Mouse (Mus musculus) embryonic stem cell, embryonic (primary cell): ENCODE measurements at regions not wholly inside any gene's neighbourhood (a gene's known extent, or its start where the extent isn't known, plus 50 kb on each side); places are given as distances from the start of the nearest gene placed in this dataset.

Experiments
- CTCF ChIA-PET, 4 experiments: fragments of 300-600 bp in 2 of 4; fragments of 350-600 bp in 2 of 4; sonication (Branson Sonifier 250); formaldehyde crosslinking; loops; one replicate each; lab custom pipeline; 2022; ENCODE audit warnings: inconsistent platforms in 2 of 4; lab: Charles Lee
- POLR2A ChIA-PET, 4 experiments: fragments of 300-600 bp in 2 of 4; fragments of 350-600 bp in 2 of 4; sonication (Branson Sonifier 250); formaldehyde crosslinking; loops; one replicate each; lab custom pipeline; 2022; ENCODE audit warnings: antibody characterized with exemption in 4 of 4, inconsistent platforms in 1 of 4; lab: Charles Lee

DNA sequence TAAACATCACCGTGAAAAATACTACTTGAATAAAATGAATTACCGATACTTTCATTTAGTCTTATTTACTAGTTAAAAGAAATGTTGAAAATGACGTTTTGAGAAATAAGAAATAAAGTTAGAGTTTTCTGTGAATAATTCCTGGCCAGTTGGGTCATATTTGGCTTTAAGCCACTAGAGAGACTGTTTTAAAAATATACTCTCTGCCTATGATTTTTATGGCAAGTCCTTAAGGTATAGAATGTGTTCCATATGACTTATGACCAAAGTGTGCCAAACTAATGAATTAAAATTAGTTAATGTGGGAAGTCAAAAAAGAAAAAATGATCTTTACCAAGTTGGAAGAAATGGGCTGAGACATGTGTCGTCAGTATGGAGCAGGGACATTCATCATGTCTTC, 354.2 kb upstream of the Col3a1 start:
- POLR2A ChIA-PET = no interaction called here

GRCm38 (mm10) chr1:44987171-44987570, 324.2 kb upstream of the Col3a1 start:
- POLR2A ChIA-PET = no interaction called here
- CTCF ChIA-PET = no interaction called here

More for the DNA sequence above, 354.2 kb upstream of the Col3a1 start:
- CTCF ChIA-PET = no interaction called here

DNA sequence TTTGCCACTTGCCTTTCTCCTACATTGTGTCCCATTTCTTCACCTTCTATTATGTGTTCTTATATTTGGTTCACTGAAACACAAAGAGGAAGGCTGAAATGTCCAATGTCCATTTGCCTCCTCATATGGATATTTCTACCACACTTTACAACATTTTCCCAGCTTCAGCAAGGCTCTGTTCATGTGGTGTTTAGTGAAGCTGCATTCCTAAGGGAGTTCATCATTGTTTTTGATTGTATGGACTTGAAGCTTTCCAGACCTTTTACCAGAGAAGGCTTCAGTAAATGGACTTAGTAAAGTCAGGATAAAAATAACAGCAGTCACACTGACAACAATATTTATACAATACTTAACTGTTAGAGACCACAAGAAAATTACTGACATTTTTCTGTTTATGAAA, 290.8 kb upstream of the Col3a1 start:
- ChIA-PET CTCF (interaction anchor here in 1 of 4 experiments (0.6 kb wide), 1 partner anchor 85 kb away, joined by 4 read pairs; no protein-coding TSS in a partner anchor), POLR2A (no interaction called here)

GRCm38 (mm10) chr1:45021234-45021633, 290.1 kb upstream of the Col3a1 start:
- POLR2A ChIA-PET = no interaction called here
- CTCF ChIA-PET = interaction anchor here in 1 of 4 experiments (0.6 kb wide), 1 partner anchor 86 kb away, joined by 4 read pairs; no protein-coding TSS in a partner anchor

- ChIA-PET POLR2A (no interaction called here), CTCF (no interaction called here)
Measured at GRCm38 (mm10) chr1:45022146-45022841, 289.0 kb upstream of the Col3a1 start.

- ChIA-PET POLR2A (no interaction called here), CTCF (no interaction called here)
Measured at GRCm38 (mm10) chr1:45023336-45023735, 288.0 kb upstream of the Col3a1 start.

GRCm38 (mm10) chr1:45031436-45032027, 279.8 kb upstream of the Col3a1 start:
- ChIA-PET CTCF (no interaction called here), POLR2A (no interaction called here)

- POLR2A ChIA-PET = no interaction called here
- CTCF ChIA-PET = no interaction called here
Measured at GRCm38 (mm10) chr1:45033343-45033742, 278.0 kb upstream of the Col3a1 start.

DNA sequence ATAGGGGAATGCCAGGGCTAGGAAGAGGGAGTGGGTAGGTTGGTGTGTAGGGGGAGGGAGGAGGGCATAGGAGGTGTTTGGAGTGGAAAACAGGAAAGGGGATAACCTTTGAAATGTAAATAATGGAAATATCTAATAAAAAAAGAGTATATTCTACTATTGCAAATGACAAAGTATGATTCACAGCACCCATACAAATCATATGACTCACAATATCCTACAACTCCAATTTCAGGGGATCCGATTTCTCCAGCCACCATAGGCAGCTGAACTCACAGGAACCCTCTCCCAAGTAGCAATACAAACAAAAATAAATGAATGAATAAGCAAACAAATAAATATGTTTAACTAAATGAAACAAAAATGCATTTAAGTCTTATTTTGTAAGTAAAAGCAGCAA, 270.0 kb upstream of the Col3a1 start:
- ChIA-PET POLR2A (no interaction called here), CTCF (no interaction called here)

DNA sequence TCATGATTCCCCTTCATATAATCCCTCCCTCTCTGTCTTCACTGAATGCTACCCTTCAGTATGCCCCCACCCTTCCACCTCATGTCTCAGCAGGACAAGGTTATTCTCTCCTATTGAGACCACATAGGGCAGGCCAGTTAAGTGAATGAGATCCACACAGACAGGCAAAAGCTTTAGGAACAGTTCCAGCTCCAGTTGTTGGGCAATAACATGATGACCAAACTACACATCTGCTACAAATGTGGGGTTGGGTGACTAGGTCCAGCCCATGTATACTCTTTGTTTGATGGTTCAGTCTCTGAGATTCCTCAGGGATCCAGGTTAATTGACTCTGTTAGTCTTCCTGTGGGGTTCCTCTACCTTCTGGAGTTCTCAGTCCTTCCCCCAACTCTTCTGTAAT, 269.5 kb upstream of the Col3a1 start:
- ChIA-PET CTCF (no interaction called here), POLR2A (no interaction called here)

GRCm38 (mm10) chr1:45043245-45043926, 268.0 kb upstream of the Col3a1 start:
- ChIA-PET POLR2A (no interaction called here), CTCF (no interaction called here)

DNA sequence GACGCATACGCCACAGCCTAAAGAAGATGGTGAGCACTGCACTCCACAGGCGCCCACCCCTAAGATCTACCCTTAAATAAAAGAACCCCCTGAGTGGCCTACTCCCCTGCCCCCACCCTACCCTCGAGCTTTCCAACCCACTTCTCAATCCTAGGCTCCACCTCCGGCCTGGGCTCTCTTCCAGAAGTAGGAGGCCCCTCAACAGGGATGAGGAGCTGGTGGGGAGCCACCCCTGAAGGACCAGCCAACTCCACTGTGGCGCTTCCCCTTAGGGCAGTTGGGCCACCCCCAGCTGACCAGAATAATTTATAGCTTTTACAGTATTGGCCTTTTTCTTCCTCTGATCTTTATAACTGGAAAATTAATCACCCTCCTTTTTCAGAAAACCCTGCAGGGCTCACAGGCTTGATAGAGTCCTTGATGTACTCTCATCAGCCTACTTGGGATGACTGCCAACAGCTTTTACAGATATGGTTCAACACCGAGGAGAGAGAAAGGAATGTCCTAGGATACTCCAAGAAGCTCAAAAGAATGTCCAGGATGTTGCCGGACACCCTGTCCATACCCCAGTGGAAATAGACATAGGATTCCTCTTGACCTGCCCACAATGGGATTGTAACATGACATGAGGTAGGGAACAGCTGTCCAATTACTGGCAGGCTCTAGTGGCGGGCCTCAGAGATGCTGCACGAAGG, 220.3 kb upstream of the Col3a1 start:
- ChIA-PET CTCF (no interaction called here), POLR2A (no interaction called here)

DNA sequence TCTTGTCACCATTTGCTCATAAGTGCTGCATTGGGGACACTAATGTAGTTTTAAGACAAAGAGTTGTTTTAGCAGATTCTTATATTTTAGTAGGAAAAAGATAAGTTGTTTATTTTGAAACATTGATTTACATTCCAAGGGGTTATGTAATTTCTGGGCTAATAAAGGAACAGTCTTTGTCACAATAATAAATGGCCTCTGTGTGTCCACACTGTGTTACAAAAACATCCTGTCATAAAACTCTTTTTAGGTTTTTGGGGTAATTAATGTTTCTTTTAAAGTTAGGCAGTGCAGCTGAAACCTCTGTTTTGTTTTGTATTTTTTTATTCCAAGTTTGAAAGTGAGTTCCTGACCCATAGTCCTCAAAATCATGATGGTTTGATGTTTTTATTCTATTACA, 210.4 kb upstream of the Col3a1 start:
- ChIA-PET POLR2A (no interaction called here), CTCF (no interaction called here)

- ChIA-PET CTCF (no interaction called here), POLR2A (no interaction called here)
Measured at GRCm38 (mm10) chr1:45116409-45117144, 194.8 kb upstream of the Col3a1 start.

DNA sequence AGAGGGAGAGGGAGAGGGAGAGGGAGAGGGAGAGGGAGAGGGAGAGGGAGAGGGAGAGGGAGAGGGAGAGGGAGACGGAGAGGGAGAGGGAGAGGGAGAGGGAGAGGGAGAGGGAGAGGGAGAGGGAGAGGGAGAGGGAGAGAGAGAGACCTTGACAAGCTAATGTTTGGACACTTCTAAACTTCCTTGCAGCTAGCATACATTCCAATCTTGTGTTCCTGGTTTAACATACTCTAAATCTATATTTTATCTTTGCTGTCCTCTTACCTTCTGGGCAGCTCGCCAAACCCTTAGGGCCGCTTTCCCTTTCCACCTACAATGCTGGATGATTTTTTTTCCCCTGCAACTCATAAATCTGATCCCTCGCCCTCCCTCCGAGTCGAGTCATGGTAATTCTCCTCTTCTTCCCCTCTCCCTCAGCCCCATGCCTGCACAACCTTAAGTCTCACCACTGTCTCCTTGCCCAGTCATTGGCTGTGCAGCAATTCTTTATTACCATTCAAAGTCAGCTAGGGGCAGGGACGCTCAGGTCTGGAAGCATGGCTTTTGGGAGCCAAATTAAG, 176.1 kb upstream of the Col3a1 start:
- CTCF ChIA-PET = no interaction called here
- POLR2A ChIA-PET = interaction anchor here in 1 of 4 experiments (0.5 kb wide), 1 partner anchor 105 kb away, joined by 5 read pairs; no protein-coding TSS in a partner anchor

DNA sequence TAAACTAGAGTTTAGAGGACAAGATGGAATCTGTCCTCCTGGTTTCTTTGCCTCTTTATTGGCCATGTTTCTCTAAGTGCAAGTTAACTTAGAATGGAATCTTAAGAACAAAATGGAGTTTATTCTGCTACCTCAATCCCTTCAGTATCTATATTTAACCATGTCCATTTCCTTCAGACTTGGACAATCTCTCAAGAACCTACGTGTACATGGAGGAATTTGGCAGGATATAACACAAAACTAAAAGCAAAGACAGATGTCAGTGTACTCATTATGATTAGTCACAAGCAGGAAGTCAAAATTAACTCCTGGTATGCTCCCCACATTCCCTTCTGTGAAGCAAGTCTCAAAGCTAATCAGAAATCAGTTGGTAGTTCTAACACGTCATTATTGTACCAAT, 164.3 kb upstream of the Col3a1 start:
- CTCF ChIA-PET = no interaction called here

DNA sequence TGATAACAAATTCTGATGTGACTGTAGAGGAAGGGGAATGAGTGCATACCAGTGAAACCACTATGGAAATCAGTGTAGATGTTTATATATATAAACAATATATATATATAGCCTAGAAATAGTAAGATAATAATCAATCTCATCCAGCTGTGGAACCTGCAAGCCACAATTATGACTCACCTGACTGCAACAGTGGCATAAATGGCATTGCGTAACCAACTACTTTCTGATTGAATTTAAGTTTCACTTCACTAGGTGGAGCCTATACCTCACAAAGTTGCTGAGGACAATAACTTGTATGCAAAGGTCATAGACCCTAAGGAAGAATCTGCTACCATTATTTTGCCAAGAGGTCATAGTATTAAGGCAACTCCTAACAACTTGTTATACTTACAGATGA, 129.7 kb upstream of the Col3a1 start:
- POLR2A ChIA-PET = no interaction called here
- CTCF ChIA-PET = no interaction called here

More for the DNA sequence above, 164.3 kb upstream of the Col3a1 start:
- POLR2A ChIA-PET = no interaction called here

DNA sequence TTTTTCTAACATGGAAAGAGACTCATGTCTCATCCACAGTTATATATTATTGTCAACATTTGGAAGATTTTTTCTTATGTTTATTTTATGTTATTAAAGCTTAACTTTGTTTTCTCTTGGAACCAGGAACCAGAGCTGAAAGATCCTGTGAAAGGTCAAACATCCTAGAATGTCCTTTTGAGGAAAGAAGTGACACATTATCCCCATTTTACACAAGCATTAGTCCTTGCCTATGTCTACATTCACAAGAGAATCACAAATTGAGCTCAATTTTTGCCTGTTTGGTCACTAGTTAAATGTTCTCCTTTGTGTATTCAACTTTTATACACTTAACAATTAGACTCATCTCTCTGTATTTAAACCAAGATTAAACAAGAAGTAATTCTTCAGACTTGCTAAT, 126.0 kb upstream of the Col3a1 start:
- ChIA-PET CTCF (no interaction called here), POLR2A (no interaction called here)

- ChIA-PET POLR2A (no interaction called here), CTCF (no interaction called here)
Measured at GRCm38 (mm10) chr1:45207926-45208325, 103.4 kb upstream of the Col3a1 start.
